Mouse (Mus musculus): Measurements from ENCODE around the gene Atg4c. TPM values are rescaled to one million over a fixed set of nuclear protein-coding genes. Genes with fewer than 3 reads are reported as not detected.

Atg4c gene
- polyA plus RNA-seq (2012), result 0.01 TPM in 2 replicates

- Histone ChIP-seq H3K27me3 (ENCODE audit: control insufficient read depth) (no peaks in the 10 kb centered on the region; the same call in 1 of the 2 replicates), H3K4me1 (ENCODE audit: control insufficient read depth) (peaks cover 11% of the 10 kb centered on the region), H3K9me3 (ENCODE audit: control insufficient read depth, low read length) (no peaks in the 10 kb centered on the region), H3K36me3 (ENCODE audit: control insufficient read depth) (no peaks in the 10 kb centered on the region), H3K4me3 (replicated peaks) (peak within 1 kb of the TSS; percentile 80)
- no peak for TF ChIP-seq GATA1 (IDR thresholded peaks at IDR 0.05; ENCODE audit: low read length)
- no peak for TF ChIP-seq TAL1 (IDR thresholded peaks at IDR 0.05; ENCODE audit: low read length)
Measured at GRCm38 (mm10) chr4:99193810-99194582, at the start of gene Atg4c. TSS of gene Atg4c (plus strand) at chr4:99193934.

- TF ChIP-seq TAL1 (IDR thresholded peaks at IDR 0.05; ENCODE audit: low read length), result no peak
- no peak for TF ChIP-seq GATA1 (IDR thresholded peaks at IDR 0.05; ENCODE audit: low read length)
- Histone ChIP-seq H3K27me3 (ENCODE audit: control insufficient read depth) (no peaks in the 10 kb centered on the region), H3K9me3 (ENCODE audit: control insufficient read depth, low read length) (no peaks in the 10 kb centered on the region), H3K4me3 (replicated peaks) (no peak overlapping the region), H3K36me3 (ENCODE audit: control insufficient read depth) (no peaks in the 10 kb centered on the region), H3K4me1 (ENCODE audit: control insufficient read depth) (no peaks in the 10 kb centered on the region)
Measured at GRCm38 (mm10) chr4:99151434-99151833, 42.3 kb upstream of the Atg4c start.

- TF ChIP-seq GATA1 (IDR thresholded peaks at IDR 0.05; ENCODE audit: low read length) (no peak), TAL1 (IDR thresholded peaks at IDR 0.05; ENCODE audit: low read length) (no peak)
- H3K9me3 ChIP-seq (ENCODE audit: control insufficient read depth, low read length), result no peaks in the 10 kb centered on the region
- H3K27me3 ChIP-seq (ENCODE audit: control insufficient read depth), result no peaks in the 10 kb centered on the region
- no peaks in the 10 kb centered on the region for H3K4me1 ChIP-seq (ENCODE audit: control insufficient read depth)
- no peak overlapping the region for H3K4me3 ChIP-seq (replicated peaks)
- no peaks in the 10 kb centered on the region for H3K36me3 ChIP-seq (ENCODE audit: control insufficient read depth)
Measured at GRCm38 (mm10) chr4:99151885-99152558, 41.7 kb upstream of the Atg4c start.

GRCm38 (mm10) chr4:99156641-99157307 is 37.0 kb upstream of the Atg4c start:
- H3K36me3 ChIP-seq (ENCODE audit: control insufficient read depth), result no peaks in the 10 kb centered on the region
- TF ChIP-seq GATA1 (IDR thresholded peaks at IDR 0.05; ENCODE audit: low read length) (no peak), TAL1 (IDR thresholded peaks at IDR 0.05; ENCODE audit: low read length) (no peak)
- peaks cover 16% of the 10 kb centered on the region for H3K27me3 ChIP-seq (ENCODE audit: control insufficient read depth)
- no peaks in the 10 kb centered on the region for H3K9me3 ChIP-seq (ENCODE audit: control insufficient read depth, low read length)
- no peak overlapping the region for H3K4me3 ChIP-seq (replicated peaks)
- no peaks in the 10 kb centered on the region for H3K4me1 ChIP-seq (ENCODE audit: control insufficient read depth)

GRCm38 (mm10) chr4:99158495-99158894 is 35.2 kb upstream of the Atg4c start:
- Histone ChIP-seq H3K4me3 (replicated peaks) (no peak overlapping the region), H3K4me1 (ENCODE audit: control insufficient read depth) (no peaks in the 10 kb centered on the region), H3K27me3 (ENCODE audit: control insufficient read depth) (peaks cover 30% of the 10 kb centered on the region), H3K9me3 (ENCODE audit: control insufficient read depth, low read length) (no peaks in the 10 kb centered on the region), H3K36me3 (ENCODE audit: control insufficient read depth) (no peaks in the 10 kb centered on the region)
- no peak for TF ChIP-seq GATA1 (IDR thresholded peaks at IDR 0.05; ENCODE audit: low read length)
- TF ChIP-seq TAL1 (IDR thresholded peaks at IDR 0.05; ENCODE audit: low read length), result no peak

GRCm38 (mm10) chr4:99160414-99160813 is 33.3 kb upstream of the Atg4c start:
- TF ChIP-seq GATA1 (IDR thresholded peaks at IDR 0.05; ENCODE audit: low read length) (no peak), TAL1 (IDR thresholded peaks at IDR 0.05; ENCODE audit: low read length) (no peak)
- H3K4me1 ChIP-seq (ENCODE audit: control insufficient read depth), result no peaks in the 10 kb centered on the region
- H3K27me3 ChIP-seq (ENCODE audit: control insufficient read depth), result peaks cover 36% of the 10 kb centered on the region
- no peak overlapping the region for H3K4me3 ChIP-seq (replicated peaks)
- H3K36me3 ChIP-seq (ENCODE audit: control insufficient read depth), result no peaks in the 10 kb centered on the region
- H3K9me3 ChIP-seq (ENCODE audit: control insufficient read depth, low read length), result no peaks in the 10 kb centered on the region

GRCm38 (mm10) chr4:99160899-99161298 is 32.8 kb upstream of the Atg4c start:
- Histone ChIP-seq H3K9me3 (ENCODE audit: control insufficient read depth, low read length) (no peaks in the 10 kb centered on the region), H3K27me3 (ENCODE audit: control insufficient read depth) (peaks cover 37% of the 10 kb centered on the region), H3K36me3 (ENCODE audit: control insufficient read depth) (no peaks in the 10 kb centered on the region), H3K4me3 (replicated peaks) (no peak overlapping the region), H3K4me1 (ENCODE audit: control insufficient read depth) (no peaks in the 10 kb centered on the region)
- TF ChIP-seq GATA1 (IDR thresholded peaks at IDR 0.05; ENCODE audit: low read length) (no peak), TAL1 (IDR thresholded peaks at IDR 0.05; ENCODE audit: low read length) (no peak)

- H3K36me3 ChIP-seq (ENCODE audit: control insufficient read depth), result no peaks in the 10 kb centered on the region
- H3K4me3 ChIP-seq (replicated peaks), result no peak overlapping the region
- H3K9me3 ChIP-seq (ENCODE audit: control insufficient read depth, low read length), result no peaks in the 10 kb centered on the region
- H3K27me3 ChIP-seq (ENCODE audit: control insufficient read depth), result peaks cover 40% of the 10 kb centered on the region
- TF ChIP-seq TAL1 (IDR thresholded peaks at IDR 0.05; ENCODE audit: low read length), result no peak
- TF ChIP-seq GATA1 (IDR thresholded peaks at IDR 0.05; ENCODE audit: low read length), result no peak
- H3K4me1 ChIP-seq (ENCODE audit: control insufficient read depth), result no peaks in the 10 kb centered on the region
Measured at GRCm38 (mm10) chr4:99161457-99161971, 32.2 kb upstream of the Atg4c start.

GRCm38 (mm10) chr4:99163001-99163400 is 30.7 kb upstream of the Atg4c start:
- no peak overlapping the region for H3K4me3 ChIP-seq (replicated peaks)
- peaks cover 40% of the 10 kb centered on the region for H3K27me3 ChIP-seq (ENCODE audit: control insufficient read depth)
- H3K9me3 ChIP-seq (ENCODE audit: control insufficient read depth, low read length), result no peaks in the 10 kb centered on the region
- TF ChIP-seq TAL1 (IDR thresholded peaks at IDR 0.05; ENCODE audit: low read length) (no peak), GATA1 (IDR thresholded peaks at IDR 0.05; ENCODE audit: low read length) (no peak)
- H3K36me3 ChIP-seq (ENCODE audit: control insufficient read depth), result no peaks in the 10 kb centered on the region
- no peaks in the 10 kb centered on the region for H3K4me1 ChIP-seq (ENCODE audit: control insufficient read depth)
